Mouse (Mus musculus) mouse embryonic stem cell (cell line): Measurements from ENCODE around the gene Tiprl.

Experiments
- in situ Hi-C, 2 experiments: fragments of 300-500 bp; cut with MboI; formaldehyde crosslinking; loops; 1 replicate in 1 of 2; 3 replicates in 1 of 2; pipeline ENCODE4 v1.14.3; 2019 to 2020; ENCODE audit warnings: low sequenced_read_pairs in 2 of 2, low pct_unique_long_range_greater_than_20kb in 1 of 2, mixed read lengths in 1 of 2; ENCODE audit not compliant: unreplicated experiment in 1 of 2

Gene Tiprl

GRCm38 (mm10) chr1:165215831-165216230 is 21.0 kb downstream of the Tiprl start:
- in situ Hi-C loops, result no loop called here

- in situ Hi-C loops, result no loop called here
Measured at GRCm38 (mm10) chr1:165205591-165205990, 31.2 kb downstream of the Tiprl start.

- in situ Hi-C loops, result no loop called here
Measured at GRCm38 (mm10) chr1:165203488-165204035, 33.2 kb downstream of the Tiprl start.

- in situ Hi-C loops, result no loop called here
Measured at GRCm38 (mm10) chr1:165201445-165202012, 35.3 kb downstream of the Tiprl start.

GRCm38 (mm10) chr1:165200748-165201147 is 36.0 kb downstream of the Tiprl start:
- in situ Hi-C loops, result no loop called here

GRCm38 (mm10) chr1:165199639-165200038 is 37.2 kb downstream of the Tiprl start:
- in situ Hi-C loops, result no loop called here

GRCm38 (mm10) chr1:165198951-165199350 is 37.8 kb downstream of the Tiprl start:
- in situ Hi-C loops, result no loop called here

- in situ Hi-C loops, result no loop called here
Measured at GRCm38 (mm10) chr1:165197875-165198274, 38.9 kb downstream of the Tiprl start.

GRCm38 (mm10) chr1:165195396-165195960 is 41.3 kb downstream of the Tiprl start:
- in situ Hi-C loops, result no loop called here

GRCm38 (mm10) chr1:165194662-165195013 is 42.2 kb downstream of the Tiprl start:
- in situ Hi-C loops, result no loop called here

- in situ Hi-C loops, result no loop called here
Measured at GRCm38 (mm10) chr1:165193880-165194661, 42.7 kb downstream of the Tiprl start, which contains the start of gene Sft2d2. TSS of gene Sft2d2 (minus strand) at chr1:165194438.

GRCm38 (mm10) chr1:165193426-165193825 is 43.4 kb downstream of the Tiprl start:
- in situ Hi-C loops, result no loop called here

- in situ Hi-C loops, result no loop called here
Measured at GRCm38 (mm10) chr1:165192714-165193264, 44.0 kb downstream of the Tiprl start.

GRCm38 (mm10) chr1:165192102-165192501 is 44.7 kb downstream of the Tiprl start:
- in situ Hi-C loops, result no loop called here

- in situ Hi-C loops, result no loop called here
Measured at GRCm38 (mm10) chr1:165191611-165192010, 45.2 kb downstream of the Tiprl start.

GRCm38 (mm10) chr1:165190571-165191273 is 46.1 kb downstream of the Tiprl start:
- in situ Hi-C loops, result no loop called here

GRCm38 (mm10) chr1:165190068-165190467 is 46.7 kb downstream of the Tiprl start:
- in situ Hi-C loops, result no loop called here

- in situ Hi-C loops, result no loop called here
Measured at GRCm38 (mm10) chr1:165188806-165189580, 47.8 kb downstream of the Tiprl start.
